Mouse (Mus musculus) mesoderm, embryonic 11.5 days (tissue): Measurements from ENCODE around the gene Zfyve19.

Experiments
- DNase-seq: peaks from one replicate; pipeline ENCODE4 v3.0.0-alpha.2; 2012; ENCODE audit warnings: low read depth, low spot score

Gene Zfyve19

DNA sequence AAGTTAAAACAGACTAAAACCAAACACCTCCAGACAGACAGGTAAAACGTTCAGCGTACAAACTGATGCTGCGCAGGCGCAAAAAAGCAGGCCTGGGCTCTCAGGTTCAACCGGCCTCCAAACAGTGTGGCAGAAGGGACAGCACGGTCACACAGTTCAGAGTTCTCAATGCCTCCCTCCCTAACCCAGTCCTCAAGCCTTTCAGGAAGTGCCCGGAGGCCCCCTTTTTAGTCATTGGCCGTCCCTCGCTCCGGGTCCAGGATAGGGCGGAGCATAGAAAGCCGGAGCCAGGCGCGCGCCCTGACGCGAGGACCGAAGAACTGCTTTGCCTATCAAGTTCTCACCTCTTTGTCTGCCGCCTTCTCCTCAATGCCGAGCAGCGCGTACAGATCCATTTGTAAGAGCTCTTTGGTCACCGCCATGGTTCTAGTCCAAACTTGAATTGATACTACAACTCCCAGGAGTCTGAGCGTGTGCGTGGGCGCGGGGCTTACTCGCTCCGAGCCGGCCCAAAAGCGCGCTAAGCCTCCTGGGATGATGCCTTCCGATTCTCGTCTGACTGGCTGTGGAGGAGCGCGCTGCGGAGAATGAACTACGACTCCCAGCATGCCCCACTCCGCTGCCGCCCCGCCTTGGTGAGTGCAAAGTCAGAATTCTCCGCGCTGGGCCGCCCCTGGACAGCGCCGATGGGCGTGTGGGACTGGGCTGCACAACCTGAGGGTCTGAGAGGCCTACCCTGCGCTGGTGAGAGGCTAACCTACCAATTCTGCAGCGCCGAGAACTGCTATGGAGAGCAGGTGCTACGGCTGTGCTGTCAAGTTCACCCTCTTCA lies at the start of gene Zfyve19, which contains the start of gene Dnajc17:
Gene Zfyve19, plus strand, starts transcription at position 274 of the 832 bp plus-strand sequence.
Gene Dnajc17, minus strand, starts transcription at position 452 of the 832 bp plus-strand sequence.
- DNase-seq, result peak; percentile 96

DNA sequence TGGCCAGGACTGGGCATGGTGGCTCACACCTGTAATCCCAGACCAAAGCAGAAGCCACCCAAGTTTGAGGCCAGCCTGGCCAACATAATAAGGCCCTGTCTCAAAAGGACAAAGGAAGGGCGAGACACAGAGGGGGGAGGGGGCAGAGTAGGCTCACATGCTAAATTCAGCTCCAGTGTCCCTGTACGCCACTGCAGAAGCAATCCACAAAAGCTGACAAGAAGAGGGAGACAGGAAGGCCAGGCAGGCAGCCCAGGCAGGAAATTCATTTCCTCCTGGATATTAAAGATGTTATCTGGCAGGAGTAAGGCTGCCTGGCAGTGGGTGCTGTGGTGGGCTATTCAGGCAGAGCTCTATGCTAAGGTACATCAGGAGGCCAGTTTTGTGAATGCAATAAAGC lies 47.2 kb upstream of the Zfyve19 start:
- DNase-seq, result no peak

DNA sequence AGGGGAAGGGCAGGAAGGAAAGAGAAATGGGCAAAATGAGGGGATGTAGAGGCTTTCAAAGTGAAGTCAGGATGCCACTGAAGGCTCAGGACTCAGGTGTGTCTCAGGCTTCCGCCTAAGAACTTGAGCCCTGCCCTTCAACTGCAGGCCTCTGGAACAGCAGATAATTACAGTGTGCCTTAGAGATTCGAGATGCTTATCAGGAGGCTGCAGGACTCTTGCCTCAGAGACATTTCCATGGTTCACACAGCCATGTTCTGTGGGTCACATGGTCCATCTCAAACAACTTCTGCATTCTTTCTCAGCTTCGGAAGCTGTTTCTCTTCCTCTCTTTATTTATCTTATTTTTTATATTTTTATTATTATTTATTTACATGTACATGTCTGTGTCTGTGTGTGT lies 45.3 kb upstream of the Zfyve19 start:
- DNase-seq, result no peak

DNA sequence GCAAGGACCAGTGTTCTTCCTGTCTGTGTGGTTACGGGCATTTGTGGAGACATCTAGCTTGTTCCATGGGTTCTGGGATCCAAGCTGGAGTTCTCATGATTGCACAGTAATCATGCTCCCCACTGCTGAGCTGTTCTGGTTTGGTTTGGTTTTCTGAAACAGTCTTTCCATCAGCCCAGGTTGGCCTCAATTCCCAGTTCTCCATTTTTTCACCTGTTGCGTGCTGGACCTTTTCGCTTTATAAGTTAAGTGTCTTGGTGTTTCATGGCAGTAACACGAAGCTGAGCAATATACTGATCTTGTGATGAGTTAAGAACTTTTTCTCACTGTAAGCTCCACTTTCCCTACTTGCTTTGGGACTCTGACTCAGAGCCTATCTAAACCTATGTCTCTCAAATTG lies 44.4 kb upstream of the Zfyve19 start:
- DNase-seq, result no peak

DNA sequence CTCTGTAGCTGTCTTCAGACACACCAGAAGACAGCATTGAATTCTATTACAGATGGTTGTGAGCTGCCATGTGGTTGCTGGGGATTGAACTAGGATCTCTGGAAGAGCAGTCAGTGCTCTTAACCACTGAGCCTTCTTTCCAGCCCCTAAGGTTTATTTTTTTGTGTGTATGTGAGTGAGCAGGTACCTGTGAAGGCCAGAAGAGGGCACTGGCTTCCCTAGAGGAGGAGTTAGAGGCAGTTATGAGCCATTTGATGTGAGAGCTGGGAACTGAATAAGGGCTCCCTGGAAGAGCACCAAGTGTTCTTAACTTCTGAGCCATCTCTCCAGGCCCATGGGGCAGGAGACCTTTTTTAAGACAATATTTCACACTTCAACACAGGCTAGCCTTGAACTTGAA lies 43.0 kb upstream of the Zfyve19 start:
- DNase-seq, result no peak

DNA sequence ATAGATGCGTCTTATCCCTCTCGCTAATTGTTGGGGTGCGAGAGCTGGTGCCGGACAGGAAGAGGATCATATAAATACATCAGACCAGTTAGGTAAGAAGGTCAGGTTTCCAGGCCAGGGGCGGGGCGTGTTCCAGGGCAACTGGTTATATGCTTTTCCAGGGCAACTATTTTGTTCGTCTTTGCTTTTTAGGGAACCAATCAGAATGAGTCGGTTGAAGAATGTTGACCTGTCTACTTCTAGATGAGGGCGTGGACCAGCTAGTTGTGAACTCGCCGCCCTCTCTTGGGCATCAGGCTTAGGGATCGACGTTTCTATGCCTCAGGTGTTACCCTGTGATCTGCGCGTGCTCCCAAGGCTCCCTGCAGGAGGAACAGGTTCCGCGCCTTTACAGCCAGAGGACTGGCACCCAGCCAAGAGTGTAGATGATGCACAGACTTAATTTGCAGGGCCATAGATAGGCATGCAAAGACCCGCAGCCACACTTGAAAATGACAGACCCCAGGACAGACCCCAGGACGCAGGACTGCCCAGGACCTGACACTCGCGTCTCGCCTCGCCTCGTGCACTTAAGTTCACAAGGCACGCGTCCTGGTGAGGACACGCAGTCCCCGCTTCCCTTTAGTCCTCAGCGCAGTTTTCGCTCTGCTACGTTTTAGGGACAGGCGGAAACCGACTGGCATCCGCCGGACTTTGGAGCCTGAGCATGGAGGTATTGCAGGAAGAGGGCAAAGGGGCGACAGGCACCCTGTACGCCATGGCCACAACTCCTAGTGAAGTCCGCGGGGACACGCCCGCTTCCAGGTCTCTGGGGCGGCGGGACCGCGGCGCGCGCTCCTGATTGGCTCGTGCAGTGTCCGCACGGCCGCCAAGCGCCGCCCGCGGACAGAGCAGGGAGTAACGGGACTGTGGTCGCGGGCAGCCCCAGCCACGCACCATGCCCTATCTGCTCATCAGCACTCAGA lies 41.2 kb upstream of the Zfyve19 start, which contains the start of gene Gchfr:
Gene Gchfr, plus strand, starts transcription at position 873 of the 965 bp plus-strand sequence.
- peak; percentile 61 for DNase-seq

DNA sequence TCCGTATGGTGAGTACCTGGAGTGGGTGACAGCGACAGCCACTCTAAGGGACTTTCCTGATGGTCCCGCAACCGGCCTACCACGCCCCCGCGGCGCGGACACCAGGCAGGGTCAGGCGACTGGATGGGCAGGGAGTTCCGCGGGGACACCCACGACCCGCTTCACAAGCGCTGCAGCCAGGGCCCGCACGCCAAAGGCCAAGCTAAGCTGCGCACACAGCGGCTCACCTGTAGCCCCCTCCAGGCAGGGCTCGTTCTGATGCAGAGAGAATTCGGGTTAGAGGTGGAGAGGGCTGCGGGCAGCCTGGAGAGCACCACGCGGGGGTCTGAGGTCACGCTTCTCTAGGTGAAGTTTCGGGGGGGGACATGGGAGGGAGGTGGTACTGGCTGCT lies 40.6 kb upstream of the Zfyve19 start:
- no peak for DNase-seq

DNA sequence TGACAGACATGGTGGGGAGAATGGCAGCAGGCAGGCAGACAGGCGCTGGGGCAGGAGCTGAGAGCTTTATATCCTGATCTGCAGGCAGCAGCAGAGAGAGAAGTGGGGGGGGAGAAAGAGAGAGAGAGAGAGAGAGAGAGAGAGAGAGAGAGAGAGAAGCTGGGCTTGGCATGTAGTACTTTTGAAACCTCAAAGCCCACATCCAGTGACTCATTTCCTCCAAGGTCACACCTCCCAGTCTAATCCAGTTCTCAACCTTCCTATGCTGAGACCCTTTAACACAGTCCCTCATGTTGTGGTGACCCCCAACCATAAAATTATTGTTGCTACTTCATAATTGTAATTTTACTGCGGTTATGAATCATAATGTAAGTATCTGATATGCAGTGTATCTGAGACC lies 38.1 kb upstream of the Zfyve19 start:
- DNase-seq, result no peak

DNA sequence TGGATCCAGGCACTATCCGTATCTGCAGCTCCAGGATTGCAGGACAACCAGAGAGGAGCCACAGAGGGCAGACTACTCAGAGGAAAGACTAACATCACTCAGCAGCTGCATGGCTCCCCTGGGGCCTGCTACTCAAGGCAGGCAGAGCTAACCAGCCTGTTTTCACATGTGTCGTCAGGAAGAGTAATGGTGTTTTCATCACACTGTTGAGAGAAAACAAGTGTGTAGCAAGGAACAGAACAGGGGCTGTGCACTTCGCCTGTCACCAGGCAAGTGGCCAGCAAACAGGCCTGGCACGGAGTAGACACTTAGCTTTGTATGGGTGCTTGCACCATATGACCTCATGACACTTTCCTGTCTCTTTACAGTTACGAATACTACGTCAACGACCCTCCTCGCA lies 36.8 kb upstream of the Zfyve19 start:
- DNase-seq, result peak; percentile 72

DNA sequence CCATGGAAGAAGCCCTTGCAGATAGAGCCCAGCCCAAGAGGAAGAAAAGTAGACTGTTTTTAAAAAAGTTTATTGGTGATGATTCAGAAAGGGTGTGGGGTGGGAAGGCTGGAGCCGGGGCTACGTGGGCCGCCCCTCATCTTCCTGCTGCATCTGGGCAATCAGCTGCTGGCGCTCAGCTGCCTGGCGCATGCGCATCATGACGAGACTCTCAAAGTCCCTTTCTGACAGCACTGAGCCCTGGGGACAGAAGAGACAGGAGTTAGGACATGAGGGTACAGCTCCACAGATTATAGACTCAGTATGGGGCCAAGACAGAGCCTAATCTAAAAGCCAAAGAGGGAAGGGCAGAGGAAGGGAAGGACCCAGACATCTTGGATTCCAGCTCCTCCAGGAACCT lies 36.0 kb upstream of the Zfyve19 start:
- DNase-seq, result no peak

DNA sequence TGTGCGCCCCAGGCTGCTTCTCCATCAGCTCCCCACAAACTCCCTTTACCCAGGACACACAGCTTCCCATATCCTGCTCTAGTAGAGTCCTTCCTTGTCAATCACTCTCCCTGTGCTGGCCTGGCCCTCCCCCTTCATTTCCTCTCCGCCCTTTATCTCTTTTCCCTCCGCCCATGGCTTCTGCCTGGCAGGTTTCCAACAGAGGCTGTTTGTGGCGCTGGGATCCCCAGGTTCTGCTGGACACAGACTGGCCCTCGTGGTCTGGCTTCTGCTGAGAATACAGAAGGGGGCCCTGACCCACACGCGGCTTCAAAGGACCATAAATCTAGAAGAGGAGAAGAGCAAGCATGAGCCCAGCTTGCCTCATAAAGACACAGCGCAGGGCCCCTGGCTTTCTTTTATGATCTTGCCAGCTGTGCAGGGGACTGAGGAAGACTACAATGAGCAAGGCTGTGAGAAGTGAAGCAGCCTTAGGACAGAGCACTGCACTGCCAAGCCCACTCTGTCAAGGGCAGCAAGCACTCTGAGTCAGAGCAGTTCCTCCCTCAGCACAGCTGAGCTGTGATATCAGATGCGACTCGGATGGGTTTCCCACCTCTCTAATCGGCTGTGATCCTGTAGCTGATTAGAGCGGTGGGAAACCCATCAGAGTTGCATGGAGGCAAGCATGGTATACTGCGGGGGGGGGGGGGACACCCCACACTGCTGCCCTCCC lies 35.4 kb upstream of the Zfyve19 start:
- peak; percentile 72 for DNase-seq

DNA sequence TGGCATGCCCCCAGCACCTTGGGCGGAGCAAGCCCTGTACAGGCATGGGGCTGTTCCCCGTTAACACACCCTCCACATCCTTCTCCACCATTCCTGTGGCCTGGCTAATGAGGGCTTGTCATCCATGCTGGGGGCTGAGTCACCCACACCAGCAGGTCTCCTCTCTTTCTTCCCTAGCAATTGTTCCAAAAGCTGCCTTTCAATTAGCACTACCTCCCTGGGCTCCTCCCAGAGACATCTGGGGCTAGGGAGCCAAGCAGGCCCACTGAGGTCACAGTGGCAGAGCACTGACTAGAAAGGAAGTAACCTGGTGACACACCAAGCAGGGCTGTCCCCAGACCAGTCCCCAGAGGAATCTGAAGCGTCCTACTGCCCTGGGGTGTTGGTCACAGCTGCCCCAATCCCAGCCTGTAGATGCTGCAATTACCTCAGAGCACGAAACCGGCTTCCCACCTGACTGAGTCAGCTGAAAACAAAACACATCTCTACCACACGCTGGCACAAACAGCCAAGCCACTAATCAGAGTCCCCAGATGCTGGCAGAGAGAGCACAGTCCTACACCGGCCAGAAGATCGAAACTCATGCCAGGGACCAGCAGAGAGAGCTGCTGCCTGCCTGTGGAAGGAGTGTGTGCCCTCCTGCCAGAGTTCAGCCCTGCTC lies 34.3 kb upstream of the Zfyve19 start, which contains the start of gene Gm14137:
Gene Gm14137, plus strand, starts transcription at position 519 of the 661 bp plus-strand sequence.
- no peak for DNase-seq

DNA sequence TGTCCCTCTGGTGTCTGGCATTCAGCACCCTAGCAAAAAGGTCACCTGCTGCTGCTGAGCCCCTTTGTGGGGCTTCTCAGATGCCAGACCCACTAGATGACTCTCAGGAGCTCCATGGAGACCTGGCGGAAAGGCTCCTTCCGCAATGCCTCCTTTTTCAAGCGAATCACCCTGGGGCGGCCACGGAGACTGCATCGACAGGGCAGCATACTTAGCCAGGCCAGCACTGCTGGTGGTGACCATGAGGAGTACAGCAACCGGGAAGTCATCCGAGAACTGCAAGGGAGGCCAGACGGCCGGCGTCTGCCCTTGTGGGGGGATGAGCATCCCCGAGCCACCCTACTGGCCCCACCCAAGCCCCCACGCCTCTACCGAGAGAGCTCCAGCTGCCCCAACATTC lies 33.6 kb upstream of the Zfyve19 start:
- DNase-seq, result no peak

DNA sequence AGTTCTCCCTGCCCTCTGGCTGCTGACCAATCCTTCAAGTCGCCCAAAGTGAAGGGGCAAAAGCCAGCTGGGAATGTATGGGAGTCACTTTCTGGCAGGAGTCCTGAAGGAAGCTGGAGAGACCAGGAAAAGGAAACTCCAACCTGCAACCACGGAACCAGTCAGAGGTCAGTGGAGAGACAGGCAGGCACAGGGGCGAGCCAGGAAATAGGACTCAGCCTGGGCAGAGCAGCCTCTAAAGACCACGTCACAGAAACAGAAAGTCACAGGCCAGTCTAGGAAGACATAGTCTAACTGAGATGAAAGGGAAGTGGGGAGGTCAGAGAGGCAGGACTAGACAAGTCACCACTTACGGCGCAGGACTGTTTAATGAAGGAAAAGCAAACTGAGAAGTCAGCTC lies 32.8 kb upstream of the Zfyve19 start:
- no peak for DNase-seq

DNA sequence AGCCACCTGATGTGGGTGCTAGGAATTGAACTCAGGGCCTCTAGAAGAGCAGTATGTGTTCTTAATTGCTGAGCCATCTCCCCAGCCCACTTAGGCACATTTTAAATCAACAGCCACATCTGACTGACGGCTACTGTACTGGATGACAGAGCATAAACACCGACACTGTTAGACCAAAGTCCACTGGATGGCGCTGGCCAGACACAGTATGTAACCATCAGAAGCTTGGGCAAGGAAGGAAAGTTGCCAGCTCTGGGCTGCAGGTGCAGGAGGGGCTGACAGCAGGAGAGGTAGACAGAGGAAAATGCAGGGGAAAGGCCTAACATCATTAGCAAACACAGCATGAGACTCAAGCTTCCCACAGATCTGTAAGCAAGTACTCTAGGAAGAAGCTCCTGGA lies 31.7 kb upstream of the Zfyve19 start:
- DNase-seq, result no peak

DNA sequence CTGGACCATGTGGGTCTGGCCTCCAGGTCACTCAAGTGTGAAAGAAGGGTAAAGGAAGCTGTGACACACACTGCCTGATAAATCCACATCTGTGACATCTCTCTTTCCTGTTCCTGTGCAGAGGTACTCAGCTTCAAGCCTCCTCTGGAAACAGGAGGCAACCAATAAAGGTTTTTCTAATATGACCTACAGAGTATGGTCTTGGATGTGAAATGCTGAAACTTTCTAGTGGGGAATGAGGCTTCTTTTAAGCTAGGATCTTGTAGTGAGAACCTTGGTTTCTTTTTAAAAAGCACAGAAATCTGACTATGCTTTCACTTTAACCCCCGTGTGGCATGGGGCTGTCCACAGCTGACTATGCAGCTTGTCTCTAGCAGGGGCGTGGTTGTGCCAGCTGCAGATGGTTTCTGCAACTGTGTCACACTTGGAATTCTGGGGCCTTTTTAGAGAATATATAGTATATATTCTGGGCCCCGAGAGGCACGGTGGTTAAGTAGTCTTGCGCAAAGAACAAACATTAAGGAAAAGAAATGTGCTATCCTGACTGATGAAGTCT lies 31.0 kb upstream of the Zfyve19 start:
- no peak for DNase-seq

DNA sequence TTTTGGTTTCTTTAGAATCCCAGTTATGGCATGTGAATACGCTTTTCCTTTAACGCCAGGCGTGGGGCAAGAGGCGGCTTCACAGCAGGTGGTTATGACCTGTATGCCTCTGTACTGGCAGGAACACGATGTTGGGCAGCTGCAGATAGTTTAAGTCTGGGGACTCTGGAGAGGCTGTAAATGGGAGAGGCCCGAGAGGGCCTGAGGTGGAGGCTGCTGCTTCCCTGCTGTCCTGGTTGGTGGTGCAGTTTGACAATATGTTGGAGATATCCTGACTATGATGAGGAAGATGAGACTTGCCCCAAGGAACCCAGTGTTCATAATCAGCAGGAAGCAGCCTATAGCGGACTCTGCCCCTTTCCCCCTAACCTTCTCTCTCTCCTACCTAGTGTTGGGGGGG lies 25.5 kb upstream of the Zfyve19 start:
- no peak for DNase-seq

DNA sequence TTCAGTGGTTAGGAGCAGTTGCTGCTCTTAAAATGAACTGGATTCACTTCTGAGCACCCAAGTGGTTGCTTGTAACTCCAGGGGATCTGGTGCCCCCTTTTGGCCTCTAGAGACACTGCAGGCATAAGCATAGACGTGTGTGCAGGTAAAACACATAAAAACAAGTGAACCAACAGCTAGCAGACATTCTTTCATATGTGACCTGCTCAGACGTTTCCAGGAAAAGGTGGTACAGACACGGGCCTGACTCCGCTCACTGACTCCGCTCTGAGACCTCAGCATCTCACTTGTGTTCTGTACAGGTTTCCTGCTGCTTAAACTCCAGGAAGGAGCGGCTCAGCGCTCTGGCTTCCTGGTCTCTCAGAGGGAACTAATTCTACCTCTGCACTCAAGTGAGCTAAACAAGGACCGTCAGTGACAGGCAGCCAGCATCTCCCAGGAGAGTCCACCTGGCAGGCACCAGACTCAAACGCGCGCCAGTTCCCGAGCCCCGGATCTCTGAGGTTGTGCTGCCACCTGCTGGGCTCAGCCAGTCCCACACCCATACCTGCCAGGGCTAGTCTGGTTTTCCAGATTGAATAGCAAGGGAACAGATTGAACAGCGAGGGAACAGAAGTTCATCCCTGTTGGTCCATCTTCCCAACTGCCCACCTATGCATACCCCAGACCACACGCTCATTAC lies 19.2 kb upstream of the Zfyve19 start:
- DNase-seq, result peak; percentile 82

DNA sequence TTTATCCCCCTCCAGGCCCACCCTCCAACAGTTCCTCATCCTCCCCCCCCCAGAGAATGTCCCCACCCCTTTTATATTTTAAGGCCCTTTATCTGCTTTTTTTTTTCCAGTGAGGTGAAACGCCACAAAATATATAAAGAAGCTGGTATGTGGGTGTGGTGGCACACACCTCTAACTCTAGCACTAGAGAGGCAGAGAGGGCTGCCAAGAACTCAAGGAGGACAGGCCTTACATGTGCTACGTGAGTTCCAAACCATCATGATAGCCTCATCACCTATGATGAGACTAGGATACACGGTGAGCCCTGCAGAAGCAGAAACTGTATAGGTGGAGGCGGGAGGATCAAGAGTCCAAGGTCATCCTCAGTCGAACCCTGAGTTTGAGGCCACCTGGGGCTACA lies 17.4 kb upstream of the Zfyve19 start:
- DNase-seq, result no peak

DNA sequence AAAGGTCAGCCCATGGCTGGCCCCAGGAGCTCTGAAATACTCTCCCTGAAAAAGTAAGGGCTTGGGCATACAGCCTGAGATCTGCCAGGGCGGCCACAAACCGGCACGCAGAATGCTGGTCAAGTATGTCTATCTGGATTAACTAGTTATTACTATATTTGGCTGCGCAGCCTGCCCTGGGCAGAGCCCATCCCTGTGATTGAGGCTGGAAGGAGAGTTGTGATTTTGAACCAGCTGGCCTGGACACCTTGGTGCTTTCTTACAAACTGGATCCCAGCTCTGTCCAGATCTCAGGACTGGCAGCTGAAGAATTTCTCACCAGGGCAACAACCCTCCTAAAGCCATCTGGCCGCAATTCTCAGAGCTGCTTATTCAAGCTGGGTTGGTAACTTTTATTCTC lies 14.3 kb upstream of the Zfyve19 start:
- no peak for DNase-seq
